Mouse (Mus musculus) adrenal gland, adult 18-20 months (tissue): ENCODE measurements around the gene Per1. TPM values are rescaled to one million over a fixed set of nuclear protein-coding genes. Genes with fewer than 3 reads are reported as not detected.

Source experiments
- total RNA-seq, 2 experiments: library from RNA; stranded (reverse); gene quantifications; 1 replicate in 1 of 2; 2 replicates in 1 of 2; pipeline ENCODE4 v1.2.3; 2021

The Per1 gene
- total RNA-seq, 2 experiments from 2014 or later = 66.6 to 77.7 TPM

Other genes starting within 250 kb of the Per1 start
- gene Ndel1, start 223.4 kb upstream of the Per1 start, total RNA-seq = 10 to 100 TPM; 76.9 to 85.9 TPM
- gene Rnf222, start 206.7 kb upstream of the Per1 start, total RNA-seq = not detected
- gene Rpl26, start 193.6 kb upstream of the Per1 start, total RNA-seq = 1,000 to 10,000 TPM; 1,157 to 1,226 TPM
- under 1 TPM in 1 of 2 experiments, not detected in 1; 0.46 TPM for gene Odf4, start 168.1 kb upstream of the Per1 start, total RNA-seq
- 10 to 100 TPM; 18.5 to 19.5 TPM for gene Arhgef15, start 137.7 kb upstream of the Per1 start, total RNA-seq
- 10 to 100 TPM; 30.6 to 55.5 TPM for gene Slc25a35, start 127.1 kb upstream of the Per1 start, total RNA-seq
- 10 to 100 TPM; 13.5 to 16.7 TPM for gene Rangrf, start 120.0 kb upstream of the Per1 start, total RNA-seq
- gene Pfas, start 86.8 kb upstream of the Per1 start, total RNA-seq = 10 to 100 TPM; 26.4 to 30.4 TPM
- 10 to 100 TPM; 20.3 to 28.9 TPM for gene Ctc1, start 79.3 kb upstream of the Per1 start, total RNA-seq
- 1 to 10 TPM; 1.4 to 1.9 TPM for gene Aurkb, start 49.6 kb upstream of the Per1 start, total RNA-seq
- gene Borcs6, start 35.5 kb upstream of the Per1 start, total RNA-seq = 10 to 100 TPM; 23.7 to 23.9 TPM
- 10 to 100 TPM in 1 of 2 experiments, 1 to 10 TPM in 1; 8.1 to 11.9 TPM for gene Tmem107, start 24.4 kb upstream of the Per1 start, total RNA-seq
- 100 to 1,000 TPM; 106 to 137 TPM for gene Vamp2, start 6.7 kb upstream of the Per1 start, total RNA-seq
- gene Hes7, start 25.2 kb downstream of the Per1 start, total RNA-seq = under 1 TPM in 1 of 2 experiments, not detected in 1; 0.26 TPM
- gene 9130213A22Rik, start 27.4 kb downstream of the Per1 start, total RNA-seq = under 1 TPM; 0.43 to 0.61 TPM
- gene Aloxe3, start 30.7 kb downstream of the Per1 start, total RNA-seq = 1 to 10 TPM; 1.1 to 1.6 TPM
- gene Alox12b, start 61.8 kb downstream of the Per1 start, total RNA-seq = not detected
- not detected for gene Alox8, start 102.6 kb downstream of the Per1 start, total RNA-seq
- gene Gucy2e, start 141.8 kb downstream of the Per1 start, total RNA-seq = under 1 TPM in 1 of 2 experiments, not detected in 1; 0.07 TPM
- gene Cntrob, start 228.6 kb downstream of the Per1 start, total RNA-seq = 1 to 10 TPM; 3.6 to 4.1 TPM
- gene Trappc1, start 228.8 kb downstream of the Per1 start, total RNA-seq = 10 to 100 TPM; 57.8 to 60.1 TPM
- 1 to 10 TPM; 6.8 to 8.8 TPM for gene Kcnab3, start 231.0 kb downstream of the Per1 start, total RNA-seq
- 1 to 10 TPM; 5.2 to 5.5 TPM for gene Rnf227, start 245.2 kb downstream of the Per1 start, total RNA-seq